Mouse (Mus musculus) ES-Bruce4 (cell line): ENCODE measurements around the gene Zic2.
A peak's percentile ranks its signal among the peaks of the same experiment; 100 is the strongest.

Experiments
- CTCF ChIP-seq: IDR thresholded peaks from one replicate; pipeline ENCODE4 v1.8.1; 2011; ENCODE audit warnings: low read depth, low read length
- EP300 ChIP-seq: IDR thresholded peaks from 2 replicates; pipeline ENCODE4 v1.6.1; 2011; ENCODE audit warnings: low read depth, low read length; ENCODE audit not compliant: insufficient read depth
- POLR2A ChIP-seq: IDR thresholded peaks from one replicate; pipeline ENCODE4 v1.8.1; 2011; ENCODE audit warnings: low read length; ENCODE audit not compliant: insufficient read depth

- no peak for TF ChIP-seq CTCF
- no peak for TF ChIP-seq EP300
- peak; percentile 23 for TF ChIP-seq POLR2A
These were observed 10.2 kb upstream of the Zic2 start, which contains the start of gene Zic5 for GRCm38 (mm10) chr14:122464763-122465741.
